Mouse (Mus musculus): ENCODE results near the gene Tgoln1.

DNA sequence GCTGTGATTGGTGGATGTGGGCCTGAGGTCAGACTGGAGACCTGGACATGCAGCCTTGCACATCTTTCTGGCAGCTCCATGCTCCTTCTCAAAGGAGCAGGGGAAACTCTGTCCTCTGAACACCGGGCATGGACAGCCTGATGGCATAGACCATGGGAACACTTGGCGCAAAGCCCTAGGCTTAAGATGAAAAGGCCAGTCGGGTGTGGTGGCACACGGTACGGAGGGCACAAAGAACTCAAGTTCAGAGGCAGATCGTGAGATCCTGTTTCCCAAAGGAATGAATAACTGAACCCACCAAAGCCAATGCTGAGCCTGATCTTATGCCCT lies 43.6 kb upstream of the Tgoln1 start:
- no peak for TF ChIP-seq CTCF (IDR thresholded peaks at IDR 0.05; ENCODE audit: control insufficient read depth, insufficient read depth, insufficient replicate concordance, low read depth, low read length)
- no peak for TF ChIP-seq POLR2A (IDR thresholded peaks at IDR 0.05; ENCODE audit: control insufficient read depth, low read depth, low read length)

Data from testis, adult 2 months (tissue).